Mouse (Mus musculus): ENCODE data around the gene Sema6d. TPM values are rescaled to one million over a fixed set of nuclear protein-coding genes. Genes with fewer than 3 reads are reported as not detected.

Sema6d gene
- total RNA-seq, 2 experiments from 2014 or later = 16.2 to 19.5 TPM

DNA sequence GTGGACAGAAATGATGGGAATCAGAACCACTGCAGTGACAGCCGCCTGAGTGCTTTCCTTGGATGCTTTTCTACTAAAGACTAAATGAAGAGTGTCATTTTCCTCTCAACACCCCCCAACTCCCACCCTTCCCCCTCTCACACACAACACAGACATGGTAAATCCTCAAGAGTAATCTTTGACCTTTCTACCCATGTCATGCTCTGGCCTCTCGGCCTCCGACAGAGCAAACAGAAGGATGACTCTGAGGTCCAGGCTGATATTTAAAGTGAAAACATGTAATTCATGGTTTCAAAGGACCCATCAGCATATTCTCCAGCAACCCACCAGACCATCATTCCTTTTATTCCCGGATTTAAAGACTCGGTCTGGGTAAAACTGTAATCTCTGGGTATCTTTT lies 518.2 kb downstream of the Sema6d start:
- intact Hi-C loops (cut with DNase I) = loop anchor here (2.0 to 10.0 kb wide), 4 partner anchors 53 to 577 kb away; no protein-coding TSS in a partner anchor
- DNase-seq = no peak

- peak in 1 of 2 experiments; percentile 44 for DNase-seq
Measured at GRCm38 (mm10) chr2:124608546-124608945, 518.8 kb downstream of the Sema6d start.

GRCm38 (mm10) chr2:124609014-124609413 lies 519.2 kb downstream of the Sema6d start:
- intact Hi-C loops (cut with DNase I) = loop anchor here (2.0 to 10.0 kb wide), 4 partner anchors 54 to 576 kb away; no protein-coding TSS in a partner anchor
- no peak for DNase-seq

More at GRCm38 (mm10) chr2:124608546-124608945, 518.8 kb downstream of the Sema6d start:
- intact Hi-C loops (cut with DNase I) = loop anchor here (2.0 to 10.0 kb wide), 4 partner anchors 54 to 576 kb away; no protein-coding TSS in a partner anchor

- intact Hi-C loops (cut with DNase I) = loop anchor here (2.0 to 10.0 kb wide), 10 partner anchors 42 to 575 kb away; partner anchors contain the start of gene Myef2
- peak; percentile 90 to 94 for DNase-seq
Measured at GRCm38 (mm10) chr2:124609711-124610585, 520.2 kb downstream of the Sema6d start.

DNA sequence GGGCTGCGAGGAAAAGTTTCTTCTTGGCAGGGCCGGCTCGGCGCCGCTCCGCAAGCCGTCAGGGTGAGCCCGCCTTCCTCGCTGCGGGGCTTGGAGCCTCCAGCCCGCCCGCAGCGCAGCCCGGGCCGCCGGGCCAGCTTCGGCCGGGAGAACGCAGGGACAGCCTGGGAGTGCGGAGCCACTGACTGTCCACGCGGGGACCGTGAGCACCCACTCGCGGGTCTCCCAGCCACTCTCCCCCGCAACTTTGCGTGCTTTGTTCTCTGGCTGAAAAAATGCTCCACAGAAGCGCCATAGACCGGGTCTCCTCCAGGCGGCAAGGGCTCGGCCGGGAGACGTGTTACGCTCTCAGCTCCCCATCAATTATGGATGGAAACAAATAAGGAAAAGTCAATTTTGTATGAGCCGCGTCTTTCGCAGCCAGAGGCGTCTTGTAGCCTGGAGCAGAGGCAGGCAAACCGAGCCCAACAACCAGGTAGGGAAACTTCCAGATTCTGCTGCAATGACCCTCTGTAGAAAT lies 520.9 kb downstream of the Sema6d start:
- intact Hi-C loops (cut with DNase I) = loop anchor here (2.0 to 5.0 kb wide), 6 partner anchors 42 to 512 kb away; partner anchors contain the start of gene Myef2
- DNase-seq = no peak

GRCm38 (mm10) chr2:124611226-124611625 lies 521.5 kb downstream of the Sema6d start:
- DNase-seq = no peak
- intact Hi-C loops (cut with DNase I) = loop anchor here (2.0 to 5.0 kb wide), 6 partner anchors 41 to 511 kb away; partner anchors contain the start of gene Myef2

DNA sequence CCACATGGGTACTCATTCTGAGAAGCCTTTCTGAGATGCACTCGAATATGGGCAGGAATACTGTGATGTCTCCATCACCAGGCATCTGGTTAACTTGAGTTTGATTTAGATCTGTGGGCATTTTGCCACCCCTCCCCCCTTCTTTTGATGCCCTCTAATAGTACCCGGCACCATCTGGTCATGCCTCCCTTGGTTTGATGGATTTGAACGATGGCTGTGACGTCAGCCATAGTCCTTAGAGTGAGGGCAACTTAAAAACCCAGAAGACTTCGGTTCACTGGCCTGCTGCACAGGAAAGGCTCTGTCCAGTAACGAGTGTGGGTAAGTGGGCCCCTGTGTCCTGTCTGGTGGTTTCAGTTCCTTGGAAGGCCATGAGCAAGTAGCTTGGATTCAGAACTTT lies 522.5 kb downstream of the Sema6d start:
- intact Hi-C loops (cut with DNase I) = loop anchor here (5.0 kb wide), 5 partner anchors 40 to 510 kb away; partner anchors contain the start of gene Myef2
- DNase-seq = peak in 1 of 2 experiments; percentile 38

- no peak for DNase-seq
- intact Hi-C loops (cut with DNase I) = loop anchor here (5.0 kb wide), 5 partner anchors 39 to 509 kb away; partner anchors contain the start of gene Myef2
Measured at GRCm38 (mm10) chr2:124612727-124613510, 523.1 kb downstream of the Sema6d start.

DNA sequence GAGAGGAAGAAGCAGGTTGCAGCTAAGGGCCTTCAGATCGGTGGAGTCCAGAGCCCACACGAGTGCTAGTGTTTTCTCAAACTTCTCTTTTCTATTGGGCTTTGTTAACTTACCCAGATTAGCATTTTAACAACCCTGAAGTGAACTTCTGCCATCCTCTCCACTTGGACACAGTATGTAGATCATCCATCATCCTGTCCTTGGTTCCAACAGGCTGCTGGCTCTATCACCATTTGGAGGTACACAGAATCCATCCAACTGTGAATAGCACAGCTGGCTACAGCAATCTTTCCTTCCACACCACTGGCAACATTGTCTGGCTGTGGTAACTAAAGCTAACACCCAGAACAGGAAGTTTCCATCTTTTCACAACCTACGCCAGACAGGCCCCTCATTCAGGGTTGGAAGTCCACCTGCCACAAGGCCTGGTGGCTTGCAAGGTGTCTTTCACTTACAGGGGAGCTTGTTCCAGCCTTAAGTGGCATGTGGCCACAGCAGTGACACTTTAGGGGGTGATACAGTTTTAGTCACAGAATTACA lies 524.0 kb downstream of the Sema6d start:
- intact Hi-C loops (cut with DNase I) = loop anchor here (5.0 kb wide), 5 partner anchors 39 to 509 kb away; partner anchors contain the start of gene Myef2
- DNase-seq = no peak

GRCm38 (mm10) chr2:124616746-124617145 lies 527.0 kb downstream of the Sema6d start:
- no peak for DNase-seq
- intact Hi-C loops (cut with DNase I) = loop anchor here (2.0 kb wide), 2 partner anchors 22 to 232 kb away; no protein-coding TSS in a partner anchor

- intact Hi-C loops (cut with DNase I) = loop anchor here (2.0 kb wide), 2 partner anchors 21 to 231 kb away; no protein-coding TSS in a partner anchor
- peak in 1 of 2 experiments; percentile 48 for DNase-seq
Measured at GRCm38 (mm10) chr2:124617440-124617839, 527.7 kb downstream of the Sema6d start.

DNA sequence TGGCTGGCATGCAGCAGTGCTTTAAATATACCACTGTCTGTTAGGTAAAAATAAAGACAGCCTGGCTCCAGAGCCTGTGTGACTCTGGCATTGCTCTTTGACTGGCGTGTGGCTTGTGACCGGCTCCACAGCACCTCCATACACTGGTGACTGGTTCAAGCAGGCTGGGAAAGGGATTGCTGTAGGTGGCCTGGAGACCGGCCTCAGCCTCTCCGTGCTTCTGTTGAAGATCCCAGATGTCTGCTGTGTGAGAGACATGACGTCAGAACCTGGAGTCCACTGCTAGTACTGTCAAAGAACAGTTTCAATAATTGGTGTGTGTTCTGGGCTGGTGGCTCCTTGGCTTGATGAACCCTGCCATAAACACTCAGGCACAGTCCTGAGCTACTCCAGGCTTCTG lies 528.3 kb downstream of the Sema6d start:
- no peak for DNase-seq

GRCm38 (mm10) chr2:124618526-124619219 lies 528.9 kb downstream of the Sema6d start:
- DNase-seq = no peak
- intact Hi-C loops (cut with DNase I) = no loop called here

More for the DNA sequence above, 528.3 kb downstream of the Sema6d start:
- intact Hi-C loops (cut with DNase I) = no loop called here

DNA sequence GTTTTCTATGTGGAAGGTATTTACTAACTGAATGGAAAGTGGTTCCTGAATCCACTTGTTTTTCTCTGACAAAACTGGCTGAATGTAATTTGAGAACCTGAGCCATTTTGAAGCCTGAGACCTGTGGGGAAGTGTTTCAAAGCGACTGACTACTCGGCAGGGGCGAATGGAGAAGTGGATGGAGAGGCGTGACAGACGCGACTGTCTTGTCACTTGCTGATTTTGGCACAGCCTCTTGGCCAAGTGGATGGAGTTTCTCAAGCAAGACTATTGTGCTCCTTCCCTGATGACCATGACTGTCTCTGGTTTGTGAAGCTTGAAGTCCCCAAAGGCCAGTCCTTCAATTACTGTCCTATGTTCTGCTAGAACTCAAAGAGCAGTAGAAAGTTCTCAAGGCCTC lies 530.7 kb downstream of the Sema6d start:
- intact Hi-C loops (cut with DNase I) = no loop called here
- DNase-seq = no peak

- no peak for DNase-seq
- intact Hi-C loops (cut with DNase I) = no loop called here
Measured at GRCm38 (mm10) chr2:124621972-124622621, 532.3 kb downstream of the Sema6d start.

DNA sequence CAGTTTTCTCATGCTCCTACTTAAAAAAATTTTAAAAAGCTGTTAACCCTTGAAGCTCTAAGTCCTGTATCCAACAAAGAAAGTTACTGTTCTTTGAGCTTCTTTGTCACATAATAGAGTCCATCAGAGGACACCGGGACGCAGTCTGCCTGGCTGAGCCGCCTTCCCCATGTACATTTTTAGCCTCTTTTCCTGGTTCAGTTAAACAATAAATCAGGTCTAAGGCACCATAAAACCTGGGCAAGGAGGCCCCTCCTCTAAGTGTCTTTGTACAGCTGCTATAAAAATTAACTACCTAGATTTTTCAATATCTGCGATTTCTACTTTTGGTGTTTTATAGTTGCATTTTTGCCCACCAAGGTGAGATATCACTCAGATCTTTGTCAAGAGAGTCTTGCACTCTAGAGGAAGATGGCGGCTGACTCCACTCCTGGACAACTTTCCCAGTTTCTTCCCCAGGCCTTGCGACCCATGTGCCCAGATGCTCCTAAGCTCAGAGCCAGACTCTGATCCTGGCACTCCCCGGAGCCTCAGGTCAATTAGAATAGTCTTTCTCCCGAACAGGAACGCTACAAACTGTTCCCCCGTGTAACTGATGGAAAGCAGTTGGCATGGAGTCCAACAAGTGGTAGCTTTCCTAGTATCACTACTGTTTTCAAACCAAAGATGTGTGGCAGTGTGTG lies 534.6 kb downstream of the Sema6d start:
- intact Hi-C loops (cut with DNase I) = no loop called here
- no peak for DNase-seq

- intact Hi-C loops (cut with DNase I) = no loop called here
- no peak for DNase-seq
Measured at GRCm38 (mm10) chr2:124626425-124626824, 536.7 kb downstream of the Sema6d start.

DNA sequence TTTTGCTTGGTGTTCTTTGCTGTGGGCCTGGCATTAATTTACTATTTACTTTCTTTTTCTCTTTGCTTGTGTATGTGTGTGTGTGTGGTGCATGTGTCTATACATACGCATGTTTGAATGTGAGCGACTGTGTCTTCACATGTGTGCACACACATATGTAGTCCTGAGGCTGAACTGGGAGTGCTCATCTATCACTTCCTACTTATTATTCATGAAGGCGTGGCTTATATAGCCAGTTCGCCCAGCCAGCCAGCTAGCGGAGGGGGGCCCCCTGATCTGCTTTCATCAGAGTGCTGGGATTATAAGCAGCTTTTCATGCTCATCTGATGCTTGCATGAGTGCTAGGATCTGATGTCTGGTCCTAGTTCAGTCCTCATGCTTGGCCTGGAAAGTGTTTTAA lies 537.9 kb downstream of the Sema6d start:
- DNase-seq = no peak
- intact Hi-C loops (cut with DNase I) = no loop called here
